Mouse (Mus musculus) neural tube, embryonic 11.5 days (tissue): ENCODE data around the gene Scarf2. TPM values are rescaled to one million over a fixed set of nuclear protein-coding genes. Genes with fewer than 3 reads are reported as not detected.

Experiments
- ATAC-seq: fragments of 200-750 bp; cut with Nextera tagmentation; 2 replicates; pipeline ENCODE4 v1.8.0; 2017; ENCODE audit warnings: moderate number of reproducible peaks, mild to moderate bottlenecking, moderate TSS enrichment, moderate library complexity; ENCODE audit not compliant: insufficient read depth, low FRiP score, low TSS enrichment
- DNase-seq: peaks from one replicate; pipeline ENCODE4 v3.0.0-alpha.2; 2015; ENCODE audit warnings: low spot score
- H3K27ac ChIP-seq: fragments of 300-500 bp; sonication (generic); 2 replicates; pipeline ENCODE4 v1.5.1; 2014; ENCODE audit warnings: low read depth, mild to moderate bottlenecking, low read length
- H3K27me3 ChIP-seq: fragments of 300-500 bp; sonication (generic); 2 replicates; pipeline ENCODE4 v1.6.1; 2014; ENCODE audit warnings: mild to moderate bottlenecking, low read length, mixed read lengths; ENCODE audit not compliant: control insufficient read depth, insufficient read depth
- H3K36me3 ChIP-seq: fragments of 300-500 bp; sonication (generic); 2 replicates; pipeline ENCODE4 v1.6.1; 2014; ENCODE audit warnings: mild to moderate bottlenecking, low read length, moderate library complexity, mixed read lengths; ENCODE audit not compliant: control insufficient read depth, insufficient read depth
- H3K4me1 ChIP-seq: fragments of 300-500 bp; sonication (generic); 2 replicates; pipeline ENCODE4 v1.6.1; 2014; ENCODE audit warnings: low read length, mixed read lengths; ENCODE audit not compliant: control insufficient read depth, insufficient read depth
- H3K4me2 ChIP-seq: fragments of 300-500 bp; sonication (generic); 2 replicates; pipeline ENCODE4 v1.6.1; 2014; ENCODE audit warnings: low read depth, mild to moderate bottlenecking, moderate library complexity
- H3K4me3 ChIP-seq: fragments of 300-500 bp; sonication (generic); 2 replicates; pipeline ENCODE4 v1.5.1; 2014; ENCODE audit warnings: low read depth, low read length
- H3K9ac ChIP-seq: fragments of 300-500 bp; sonication (generic); 2 replicates; pipeline ENCODE4 v1.6.1; 2014; ENCODE audit warnings: mild to moderate bottlenecking, low read length
- H3K9me3 ChIP-seq: fragments of 300-500 bp; sonication (generic); 2 replicates; pipeline ENCODE4 v1.6.1; 2016; ENCODE audit warnings: low read length; ENCODE audit not compliant: control insufficient read depth
- WGBS: fragments of 180-500 bp; shearing (Covaris S2); extraction: QIAGEN DNeasy Blood & Tissue Kit; methylation state at CpG from one replicate; pipeline ENCODE4 v1.1.7; 2014; 5-methylcytosine and 5-hydroxymethylcytosine counted together
- polyA plus RNA-seq: library from polyadenylated mRNA; unstranded; fragments of >200 nt; fragmentation: Nextera tagmentation; extraction: Ambion mirVana; gene quantifications from 2 replicates; pipeline ENCODE4 v1.2.1, GENCODE M21; 2014

Gene Scarf2
- polyA plus RNA-seq, 1 experiment from 2014 or later, result 9.5 TPM

- Histone ChIP-seq H3K27me3 (no peaks in the 10 kb centered on the region), H3K27ac (no peak overlapping the region), H3K9me3 (no peaks in the 10 kb centered on the region), H3K9ac (no peak overlapping the region), H3K4me1 (no peaks in the 10 kb centered on the region), H3K36me3 (peaks cover 32% of the 10 kb centered on the region), H3K4me3 (no peak overlapping the region), H3K4me2 (no peak overlapping the region)
- ATAC-seq (no peak), DNase-seq (no peak)
- WGBS, result 93% methylated on average over 7 of the region's 7 CpGs
Measured at GRCm38 (mm10) chr16:17857157-17857556, 60.1 kb downstream of the Scarf2 start.

Other genes with a start within 250 kb of the Scarf2 start
- gene Lrrc74b, start 236.0 kb upstream of the Scarf2 start, polyA plus RNA-seq, result 0.20 and 0.42 TPM in 2 replicates
- 0.23 and 0.41 TPM in 2 replicates for gene P2rx6, start 235.4 kb upstream of the Scarf2 start, polyA plus RNA-seq
- 1.7 and 2.9 TPM in 2 replicates for gene Slc7a4, start 214.1 kb upstream of the Scarf2 start, polyA plus RNA-seq
- gene Smpd4, start 177.9 kb upstream of the Scarf2 start, polyA plus RNA-seq, result 41.2 and 45.3 TPM in 2 replicates
- gene Ccdc74a, start 150.8 kb upstream of the Scarf2 start, polyA plus RNA-seq, result 3.5 and 4.7 TPM in 2 replicates
- gene Med15, start 64.4 kb upstream of the Scarf2 start, polyA plus RNA-seq, result 40.2 and 40.4 TPM in 2 replicates
- gene Klhl22, start 37.7 kb upstream of the Scarf2 start, polyA plus RNA-seq, result 62.1 and 62.4 TPM in 2 replicates
- gene B830017H08Rik, start 35.8 kb downstream of the Scarf2 start, polyA plus RNA-seq, result 0.19 and 0.36 TPM in 2 replicates
- 3.2 and 3.4 TPM in 2 replicates for gene Car15, start 41.1 kb downstream of the Scarf2 start, polyA plus RNA-seq
- gene Gm20518, start 94.4 kb downstream of the Scarf2 start, polyA plus RNA-seq, result 0.09 and 0.36 TPM in 2 replicates
- gene Tssk1, start 96.9 kb downstream of the Scarf2 start, polyA plus RNA-seq, result 0.05 and 0.08 TPM in 2 replicates
- gene Dgcr2, start 101.3 kb downstream of the Scarf2 start, polyA plus RNA-seq, result 95.0 and 110 TPM in 2 replicates
- gene Tssk2, start 101.4 kb downstream of the Scarf2 start, polyA plus RNA-seq, result 0.28 TPM in 1 of 2 replicates, not detected in the other
- gene Ess2, start 114.1 kb downstream of the Scarf2 start, polyA plus RNA-seq, result 42.0 and 45.1 TPM in 2 replicates
- gene Gsc2, start 117.8 kb downstream of the Scarf2 start, polyA plus RNA-seq, result not detected in 2 replicates
- gene Slc25a1, start 130.9 kb downstream of the Scarf2 start, polyA plus RNA-seq, result 127 and 131 TPM in 2 replicates
- not detected in 2 replicates for gene Vpreb2, start 183.1 kb downstream of the Scarf2 start, polyA plus RNA-seq